Mouse (Mus musculus): ENCODE results near the gene Ncam1. TPM values are rescaled to one million over a fixed set of nuclear protein-coding genes. Genes with fewer than 3 reads are reported as not detected.

Ncam1 gene
- polyA plus RNA-seq, 1 experiment, result 1.1 TPM

DNA sequence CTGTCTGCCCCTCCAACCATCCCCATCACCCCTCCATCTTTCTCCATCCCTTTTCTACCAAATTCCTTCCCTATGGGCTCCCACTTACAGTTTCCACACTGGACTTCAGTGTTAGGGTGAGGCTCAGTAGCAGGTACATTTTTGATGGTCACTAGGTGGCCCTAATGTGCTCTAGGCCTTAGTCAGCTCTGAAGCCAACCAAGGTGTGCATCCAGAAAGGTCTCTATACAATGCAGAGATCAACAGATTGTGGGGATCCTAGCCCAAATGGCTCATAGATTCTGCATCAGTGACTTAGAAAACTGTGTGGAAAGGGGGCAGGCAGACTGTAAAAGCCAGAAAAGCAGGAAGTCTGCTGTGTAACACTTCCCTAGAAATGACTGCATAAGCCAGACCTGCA lies 160.8 kb downstream of the Ncam1 start:
- Histone ChIP-seq H3K27me3 (ENCODE audit: control insufficient read depth, insufficient read depth, low read length) (no peaks in the 10 kb centered on the region), H3K27ac (ENCODE audit: control insufficient read depth, insufficient read depth, low read length) (no peak overlapping the region), H3K4me1 (replicated peaks; ENCODE audit: control insufficient read depth, insufficient read depth, low read length) (no peaks in the 10 kb centered on the region), H3K36me3 (ENCODE audit: control insufficient read depth, insufficient read depth, low read length) (no peaks in the 10 kb centered on the region), H3K4me3 (ENCODE audit: control insufficient read depth, insufficient read depth, low read length) (no peak overlapping the region)
- no peak for DNase-seq
- TF ChIP-seq CTCF (IDR thresholded peaks at IDR 0.05; ENCODE audit: borderline replicate concordance, control insufficient read depth, extremely low read depth, insufficient read depth, low read length, poor library complexity) (no peak), POLR2A (IDR thresholded peaks at IDR 0.05; ENCODE audit: control insufficient read depth, extremely low read depth, insufficient read depth, low read length, poor library complexity) (no peak)

DNA sequence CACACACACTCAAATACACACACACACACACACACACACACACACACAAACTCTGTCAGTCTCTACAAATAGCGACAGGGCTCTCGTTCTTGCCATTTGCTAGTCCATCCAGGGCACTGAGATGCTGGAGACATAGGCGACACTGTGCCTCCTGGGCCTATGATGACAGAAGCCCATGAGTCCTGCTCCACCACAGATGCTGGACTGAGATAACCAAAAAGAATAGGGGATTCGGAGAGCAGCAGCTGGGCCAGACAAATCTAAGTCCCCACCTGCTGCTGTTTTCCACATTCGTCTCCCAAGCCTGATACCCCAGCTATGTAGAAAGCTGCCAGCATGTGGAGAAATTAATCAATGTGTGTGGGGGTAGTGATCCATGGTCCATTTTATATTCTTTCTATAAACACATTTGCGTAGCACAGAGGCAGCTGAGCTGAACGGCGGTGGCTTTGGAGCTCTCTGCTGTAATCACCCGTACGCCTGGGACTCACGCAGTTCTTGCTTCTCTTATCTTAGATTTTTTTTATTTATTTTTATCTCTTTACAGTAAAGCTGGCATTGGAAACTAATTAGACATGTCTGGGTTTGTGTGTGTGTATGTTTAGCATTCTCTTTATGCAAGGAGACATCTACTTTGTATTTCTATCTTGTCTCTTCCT lies 162.9 kb downstream of the Ncam1 start:
- no peak overlapping the region for H3K27ac ChIP-seq (ENCODE audit: control insufficient read depth, insufficient read depth, low read length)
- no peak overlapping the region for H3K4me3 ChIP-seq (ENCODE audit: control insufficient read depth, insufficient read depth, low read length)
- no peaks in the 10 kb centered on the region for H3K4me1 ChIP-seq (replicated peaks; ENCODE audit: control insufficient read depth, insufficient read depth, low read length)
- no peak for DNase-seq
- TF ChIP-seq CTCF (IDR thresholded peaks at IDR 0.05; ENCODE audit: borderline replicate concordance, control insufficient read depth, extremely low read depth, insufficient read depth, low read length, poor library complexity) (no peak), POLR2A (IDR thresholded peaks at IDR 0.05; ENCODE audit: control insufficient read depth, extremely low read depth, insufficient read depth, low read length, poor library complexity) (no peak)
- no peaks in the 10 kb centered on the region for H3K36me3 ChIP-seq (ENCODE audit: control insufficient read depth, insufficient read depth, low read length)
- 90% methylated on average over 11 of the region's 11 CpGs for WGBS
- no peaks in the 10 kb centered on the region for H3K27me3 ChIP-seq (ENCODE audit: control insufficient read depth, insufficient read depth, low read length)

- Histone ChIP-seq H3K27me3 (ENCODE audit: control insufficient read depth, insufficient read depth, low read length) (no peaks in the 10 kb centered on the region), H3K27ac (ENCODE audit: control insufficient read depth, insufficient read depth, low read length) (no peak overlapping the region), H3K4me3 (ENCODE audit: control insufficient read depth, insufficient read depth, low read length) (no peak overlapping the region), H3K4me1 (replicated peaks; ENCODE audit: control insufficient read depth, insufficient read depth, low read length) (no peaks in the 10 kb centered on the region), H3K36me3 (ENCODE audit: control insufficient read depth, insufficient read depth, low read length) (no peaks in the 10 kb centered on the region)
- DNase-seq, result no peak
- WGBS, result 98% methylated on average over 2 of the region's 2 CpGs
- TF ChIP-seq POLR2A (IDR thresholded peaks at IDR 0.05; ENCODE audit: control insufficient read depth, extremely low read depth, insufficient read depth, low read length, poor library complexity) (no peak), CTCF (IDR thresholded peaks at IDR 0.05; ENCODE audit: borderline replicate concordance, control insufficient read depth, extremely low read depth, insufficient read depth, low read length, poor library complexity) (no peak)
Measured at GRCm38 (mm10) chr9:49632591-49632990, 166.1 kb downstream of the Ncam1 start.

DNA sequence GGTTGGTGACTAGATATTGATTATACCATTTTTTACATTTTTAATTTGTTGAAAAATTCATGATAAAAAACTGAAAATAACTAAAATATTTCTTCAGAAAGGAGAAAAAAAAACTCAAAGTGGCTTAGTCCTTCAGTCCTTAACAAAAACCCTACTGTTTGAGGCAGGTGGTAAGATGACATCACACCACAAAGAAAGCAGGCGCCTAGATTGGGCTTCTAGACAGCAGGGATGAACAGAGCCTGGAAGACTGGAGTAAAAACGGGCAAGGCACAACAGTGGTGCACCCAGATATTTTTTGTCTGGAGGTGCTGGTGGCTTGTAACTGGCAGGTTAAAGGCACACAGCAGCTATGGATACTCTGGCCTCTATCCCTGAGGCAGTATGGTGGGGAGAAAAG lies 168.4 kb downstream of the Ncam1 start:
- no peaks in the 10 kb centered on the region for H3K27me3 ChIP-seq (ENCODE audit: control insufficient read depth, insufficient read depth, low read length)
- no peak for DNase-seq
- TF ChIP-seq POLR2A (IDR thresholded peaks at IDR 0.05; ENCODE audit: control insufficient read depth, extremely low read depth, insufficient read depth, low read length, poor library complexity) (no peak), CTCF (IDR thresholded peaks at IDR 0.05; ENCODE audit: borderline replicate concordance, control insufficient read depth, extremely low read depth, insufficient read depth, low read length, poor library complexity) (no peak)
- no peak overlapping the region for H3K27ac ChIP-seq (ENCODE audit: control insufficient read depth, insufficient read depth, low read length)
- H3K4me3 ChIP-seq (ENCODE audit: control insufficient read depth, insufficient read depth, low read length), result no peak overlapping the region
- WGBS, result 89% methylated on average over 2 of the region's 2 CpGs
- no peaks in the 10 kb centered on the region for H3K4me1 ChIP-seq (replicated peaks; ENCODE audit: control insufficient read depth, insufficient read depth, low read length)
- H3K36me3 ChIP-seq (ENCODE audit: control insufficient read depth, insufficient read depth, low read length), result no peaks in the 10 kb centered on the region

DNA sequence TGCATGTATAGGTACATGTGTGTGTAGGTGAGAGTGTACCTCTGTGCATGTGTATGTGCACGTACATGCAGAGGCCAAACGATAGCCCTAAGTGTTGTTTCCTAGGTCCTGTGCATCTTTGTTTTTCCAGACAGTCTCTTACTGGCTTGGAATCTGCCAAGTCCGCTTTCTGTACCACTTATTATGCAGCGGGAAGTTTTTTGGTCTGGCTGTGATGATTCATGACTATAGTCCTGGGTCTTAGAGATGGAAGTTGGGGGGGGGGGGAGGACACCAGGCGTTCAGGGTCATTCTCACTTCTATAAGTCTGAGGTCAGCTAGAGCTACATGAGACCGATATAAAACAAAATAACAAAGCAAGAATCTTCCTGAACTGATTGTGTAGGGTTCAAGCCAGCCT lies 173.8 kb downstream of the Ncam1 start:
- TF ChIP-seq POLR2A (IDR thresholded peaks at IDR 0.05; ENCODE audit: control insufficient read depth, extremely low read depth, insufficient read depth, low read length, poor library complexity) (no peak), CTCF (IDR thresholded peaks at IDR 0.05; ENCODE audit: borderline replicate concordance, control insufficient read depth, extremely low read depth, insufficient read depth, low read length, poor library complexity) (no peak)
- H3K4me3 ChIP-seq (ENCODE audit: control insufficient read depth, insufficient read depth, low read length), result no peak overlapping the region
- WGBS, result 91% methylated on average over 6 of the region's 6 CpGs
- H3K27ac ChIP-seq (ENCODE audit: control insufficient read depth, insufficient read depth, low read length), result no peak overlapping the region
- H3K36me3 ChIP-seq (ENCODE audit: control insufficient read depth, insufficient read depth, low read length), result no peaks in the 10 kb centered on the region
- no peak for DNase-seq
- no peaks in the 10 kb centered on the region for H3K4me1 ChIP-seq (replicated peaks; ENCODE audit: control insufficient read depth, insufficient read depth, low read length)
- H3K27me3 ChIP-seq (ENCODE audit: control insufficient read depth, insufficient read depth, low read length), result no peaks in the 10 kb centered on the region

GRCm38 (mm10) chr9:49623934-49624505 lies 174.7 kb downstream of the Ncam1 start:
- 77% methylated on average over 3 of the region's 3 CpGs for WGBS
- no peak overlapping the region for H3K4me3 ChIP-seq (ENCODE audit: control insufficient read depth, insufficient read depth, low read length)
- TF ChIP-seq POLR2A (IDR thresholded peaks at IDR 0.05; ENCODE audit: control insufficient read depth, extremely low read depth, insufficient read depth, low read length, poor library complexity) (no peak), CTCF (IDR thresholded peaks at IDR 0.05; ENCODE audit: borderline replicate concordance, control insufficient read depth, extremely low read depth, insufficient read depth, low read length, poor library complexity) (no peak)
- H3K4me1 ChIP-seq (replicated peaks; ENCODE audit: control insufficient read depth, insufficient read depth, low read length), result no peaks in the 10 kb centered on the region
- no peak for DNase-seq
- no peaks in the 10 kb centered on the region for H3K36me3 ChIP-seq (ENCODE audit: control insufficient read depth, insufficient read depth, low read length)
- H3K27ac ChIP-seq (ENCODE audit: control insufficient read depth, insufficient read depth, low read length), result no peak overlapping the region
- H3K27me3 ChIP-seq (ENCODE audit: control insufficient read depth, insufficient read depth, low read length), result no peaks in the 10 kb centered on the region

All from thymus, adult 2 months (tissue).